Mouse (Mus musculus) lung, postnatal 0 days (tissue): ENCODE measurements at regions not wholly inside any gene's neighbourhood (a gene's known extent, or its start where the extent isn't known, plus 50 kb on each side); places are given as distances from the start of the nearest gene placed in this dataset.

Experiments
- ATAC-seq: fragments of 200-750 bp; cut with Nextera tagmentation; 2 replicates; pipeline ENCODE4 v1.8.0; 2017; ENCODE audit warnings: moderate library complexity
- DNase-seq: peaks from one replicate; pipeline ENCODE4 v3.0.0-alpha.2; 2016; ENCODE audit warnings: low spot score
- H3K27ac ChIP-seq: fragments of 300-500 bp; sonication (generic); 2 replicates; pipeline ENCODE4 v1.5.1; 2014; ENCODE audit warnings: antibody characterized with exemption, mild to moderate bottlenecking, low read length, mixed read lengths
- H3K27me3 ChIP-seq: fragments of 300-500 bp; sonication (generic); replicated peaks from 2 replicates; pipeline ENCODE4 v1.6.1; 2014; ENCODE audit warnings: low read length, mixed read lengths; ENCODE audit not compliant: insufficient read depth
- H3K36me3 ChIP-seq: fragments of 300-500 bp; sonication (generic); 2 replicates; pipeline ENCODE4 v1.6.1; 2014; ENCODE audit warnings: low read length, mixed read lengths; ENCODE audit not compliant: insufficient read depth
- H3K4me1 ChIP-seq: fragments of 300-500 bp; sonication (generic); 2 replicates; pipeline ENCODE4 v1.6.1; 2014; ENCODE audit warnings: antibody characterized with exemption, low read depth, low read length, mixed read lengths; ENCODE audit not compliant: insufficient read depth
- H3K4me2 ChIP-seq: fragments of 300-500 bp; sonication (generic); replicated peaks from 2 replicates; pipeline ENCODE4 v1.6.1; 2014; ENCODE audit warnings: low read depth, mild to moderate bottlenecking, low read length, moderate library complexity, mixed read lengths
- H3K4me3 ChIP-seq: fragments of 300-500 bp; sonication (generic); 2 replicates; pipeline ENCODE4 v1.5.1; 2014; ENCODE audit warnings: low read depth, low read length
- H3K9ac ChIP-seq: fragments of 300-500 bp; sonication (generic); replicated peaks from 2 replicates; pipeline ENCODE4 v1.6.1; 2014; ENCODE audit warnings: low read depth, mild to moderate bottlenecking
- H3K9me3 ChIP-seq: fragments of 300-500 bp; sonication (generic); 2 replicates; pipeline ENCODE4 v1.6.1; 2016; ENCODE audit warnings: low read length, mixed read lengths
- CTCF ChIP-seq: IDR thresholded peaks from 2 replicates; pipeline ENCODE4 v1.5.1; 2016; ENCODE audit warnings: antibody characterized with exemption, mild to moderate bottlenecking
- EP300 ChIP-seq: IDR thresholded peaks from 2 replicates; pipeline ENCODE4 v1.6.1; 2016; ENCODE audit warnings: antibody characterized with exemption, mild to moderate bottlenecking, control low read depth
- WGBS: fragments of 180-500 bp; shearing (Covaris S2); extraction: QIAGEN DNeasy Blood & Tissue Kit; methylation state at CpG from one replicate; pipeline ENCODE4 v1.1.7; 2014; 5-methylcytosine and 5-hydroxymethylcytosine counted together

DNA sequence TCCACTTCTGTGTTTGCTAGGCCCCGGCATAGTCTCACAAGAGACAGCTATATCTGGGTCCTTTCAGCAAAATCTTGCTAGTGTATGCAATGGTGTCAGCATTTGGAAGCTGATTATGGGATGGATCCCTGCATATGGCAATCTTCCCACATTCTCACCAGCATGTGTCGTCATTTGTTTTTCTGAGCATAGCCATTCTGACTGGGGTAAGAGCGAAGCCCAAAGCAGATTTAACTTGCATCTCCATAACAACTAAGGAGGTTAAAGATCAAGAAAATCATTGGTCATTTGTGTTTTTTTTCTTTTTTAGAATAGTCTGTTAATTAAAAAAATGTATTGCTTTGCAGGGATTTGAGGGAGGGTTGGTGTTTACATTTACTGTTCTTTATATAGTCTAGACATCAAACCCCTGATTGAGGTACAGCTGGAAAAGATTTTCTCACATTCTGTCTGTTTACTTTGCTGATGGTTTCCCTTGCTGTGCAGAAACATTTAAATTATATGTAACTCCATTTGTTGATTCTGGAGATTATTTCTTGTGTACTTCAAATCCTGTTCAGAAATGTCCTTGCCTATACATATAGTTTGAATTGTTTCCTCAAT lies 678.1 kb downstream of the Phex start:
- Histone ChIP-seq H3K27ac (no peak overlapping the region), H3K36me3 (no peaks in the 10 kb centered on the region), H3K4me1 (no peaks in the 10 kb centered on the region), H3K9ac (no peak overlapping the region), H3K27me3 (no peaks in the 10 kb centered on the region), H3K4me3 (no peak overlapping the region), H3K4me2 (no peak overlapping the region), H3K9me3 (no peaks in the 10 kb centered on the region)
- TF ChIP-seq CTCF, result no peak
- no peak for TF ChIP-seq EP300
- DNase-seq (no peak), ATAC-seq (no peak)
- 68% methylated on average over 2 of the region's 3 CpGs for WGBS

DNA sequence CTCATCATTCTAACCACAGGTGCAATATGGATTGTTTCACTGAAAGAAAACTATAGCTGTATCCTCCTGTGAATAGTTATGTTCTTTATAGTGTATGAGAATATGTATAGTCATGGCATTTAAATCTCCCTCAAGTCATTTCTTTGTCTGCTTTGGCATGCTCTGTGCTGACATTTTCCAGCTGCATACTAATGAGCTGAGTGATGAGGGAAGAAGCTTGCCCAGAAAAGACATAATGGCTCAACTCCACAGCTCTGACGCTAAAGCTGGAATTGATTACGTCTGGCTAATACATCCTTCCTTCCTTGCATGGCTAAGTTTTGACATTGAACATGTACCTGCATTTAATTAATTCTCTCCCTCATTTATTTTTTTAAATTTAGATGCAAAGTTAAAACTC lies 722.9 kb downstream of the Phex start:
- Histone ChIP-seq H3K36me3 (no peaks in the 10 kb centered on the region), H3K4me3 (no peak overlapping the region), H3K4me2 (no peak overlapping the region), H3K9me3 (no peaks in the 10 kb centered on the region), H3K9ac (no peak overlapping the region), H3K27me3 (no peaks in the 10 kb centered on the region), H3K27ac (no peak overlapping the region), H3K4me1 (no peaks in the 10 kb centered on the region)
- ATAC-seq (no peak), DNase-seq (no peak)
- TF ChIP-seq CTCF (no peak), EP300 (no peak)
- WGBS, result 52% methylated on average over 2 of the region's 2 CpGs

DNA sequence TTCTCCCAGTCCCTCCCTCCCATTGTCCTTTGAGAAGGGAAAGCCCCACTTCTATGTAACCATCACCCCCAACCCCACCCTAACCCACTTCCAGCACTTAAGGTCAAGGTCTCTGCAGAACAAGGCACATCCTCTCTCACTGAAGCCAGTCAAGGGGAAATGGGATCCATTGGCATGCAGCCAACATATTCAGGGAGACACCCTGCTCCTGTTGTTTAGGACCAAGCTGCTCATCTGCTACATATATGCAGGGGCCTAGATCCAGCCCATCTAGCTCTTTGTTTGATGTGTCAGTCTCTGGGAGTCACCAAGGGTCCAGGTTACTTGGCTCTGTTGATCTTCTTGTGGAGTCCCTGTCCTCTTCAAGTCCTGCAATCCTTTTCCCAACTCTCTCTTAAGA lies 737.2 kb downstream of the Phex start:
- Histone ChIP-seq H3K4me1 (no peaks in the 10 kb centered on the region), H3K27ac (no peak overlapping the region), H3K9me3 (no peaks in the 10 kb centered on the region), H3K4me2 (no peak overlapping the region), H3K9ac (no peak overlapping the region), H3K4me3 (no peak overlapping the region), H3K36me3 (no peaks in the 10 kb centered on the region), H3K27me3 (no peaks in the 10 kb centered on the region)
- ATAC-seq, result no peak
- no peak for DNase-seq
- TF ChIP-seq EP300, result no peak
- no peak for TF ChIP-seq CTCF

DNA sequence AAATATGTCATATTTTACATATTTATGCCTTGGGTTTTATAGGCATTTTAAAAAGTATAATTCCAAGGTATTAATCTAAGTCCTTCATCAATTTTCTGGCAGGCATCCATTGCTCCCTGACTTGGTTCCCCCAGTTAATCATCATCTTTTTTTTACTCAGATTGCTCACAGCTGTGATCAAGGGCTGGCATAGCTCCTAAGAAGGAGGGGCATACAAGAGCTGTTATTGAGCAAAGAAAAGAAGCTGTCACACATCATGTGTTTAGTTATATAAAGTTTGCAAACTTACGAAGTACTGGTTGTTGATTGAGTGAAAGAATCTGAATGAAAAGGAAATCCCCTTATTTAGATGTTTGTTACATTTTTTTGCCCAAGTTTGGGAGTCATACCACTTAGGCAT lies 741.5 kb downstream of the Phex start:
- no peak overlapping the region for H3K4me3 ChIP-seq
- TF ChIP-seq CTCF (no peak), EP300 (no peak)
- no peaks in the 10 kb centered on the region for H3K9me3 ChIP-seq
- no peaks in the 10 kb centered on the region for H3K27me3 ChIP-seq
- H3K9ac ChIP-seq, result no peak overlapping the region
- H3K27ac ChIP-seq, result no peak overlapping the region
- DNase-seq (peak; percentile 6), ATAC-seq (no peak)
- no peaks in the 10 kb centered on the region for H3K36me3 ChIP-seq
- no peaks in the 10 kb centered on the region for H3K4me1 ChIP-seq
- 52% methylated on average over 1 of the region's 1 CpGs for WGBS
- H3K4me2 ChIP-seq, result no peak overlapping the region

DNA sequence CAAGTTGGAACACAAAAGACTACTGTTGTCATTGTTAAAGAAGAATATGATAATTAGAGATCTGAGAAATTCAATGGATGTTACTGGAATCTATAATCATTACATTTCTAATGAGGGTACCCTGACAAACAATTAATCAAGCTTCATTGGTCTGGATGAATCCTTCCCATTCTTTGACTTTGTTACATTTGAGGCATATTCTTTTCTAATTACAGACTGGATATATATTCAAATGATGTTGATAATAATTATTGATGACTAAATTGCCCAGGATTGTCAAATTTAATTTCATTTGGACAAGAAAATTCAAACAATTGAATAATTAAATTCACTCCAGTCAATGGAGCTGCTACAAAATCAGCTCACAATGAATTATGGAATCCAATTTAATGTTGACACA lies 745.6 kb downstream of the Phex start:
- H3K27ac ChIP-seq, result no peak overlapping the region
- no peaks in the 10 kb centered on the region for H3K4me1 ChIP-seq
- DNase-seq (no peak), ATAC-seq (no peak)
- H3K36me3 ChIP-seq, result no peaks in the 10 kb centered on the region
- TF ChIP-seq CTCF (no peak), EP300 (no peak)
- H3K27me3 ChIP-seq, result no peaks in the 10 kb centered on the region
- no peaks in the 10 kb centered on the region for H3K9me3 ChIP-seq
- no peak overlapping the region for H3K4me2 ChIP-seq
- H3K4me3 ChIP-seq, result no peak overlapping the region
- no peak overlapping the region for H3K9ac ChIP-seq
